Mouse (Mus musculus) adrenal gland (tissue): ENCODE results near the gene Wdr75.

Experiments
- intact Hi-C: fragments of 180-260 bp; cut with DNase I; formaldehyde crosslinking; loops from one replicate; pipeline ENCODE4 v1.15.1; 2025
- long read RNA-seq, 2 experiments: library from polyadenylated mRNA; unstranded; transcript quantifications; one replicate each; pipeline ENCODE4 v2.0.0; 2020; ENCODE audit warnings: borderline replicate concordance in 1 of 2; ENCODE audit not compliant: insufficient replicate concordance in 1 of 2

The Wdr75 gene
- long read RNA-seq, experiment 1, transcript Wdr75-201 (21 exons, 2,953 nt), result major isoform, 6 of 17 reads
- long read RNA-seq, experiment 1, partial matches to known transcripts, result 11 of 17 reads
- long read RNA-seq, experiment 1, other reads (novel, unspliced or antisense), result 0 of 17 reads
- long read RNA-seq, experiment 2, transcript Wdr75-201 (21 exons, 2,953 nt), result major isoform, 15 of 34 reads
- long read RNA-seq, experiment 2, partial matches to known transcripts, result 18 of 34 reads
- long read RNA-seq, experiment 2, other reads (novel, unspliced or antisense), result 1 of 34 reads

- intact Hi-C loops, result no loop called here
Measured at GRCm38 (mm10) chr1:45794969-45795908, at the start of gene Wdr75. Gene Wdr75 (plus strand): TSS chr1:45795166.

- intact Hi-C loops, result no loop called here
Measured at GRCm38 (mm10) chr1:45755902-45756301, 39.1 kb upstream of the Wdr75 start.

GRCm38 (mm10) chr1:45756707-45757106 lies 38.3 kb upstream of the Wdr75 start:
- intact Hi-C loops, result no loop called here

- intact Hi-C loops, result no loop called here
Measured at GRCm38 (mm10) chr1:45758011-45758410, 37.0 kb upstream of the Wdr75 start.

DNA sequence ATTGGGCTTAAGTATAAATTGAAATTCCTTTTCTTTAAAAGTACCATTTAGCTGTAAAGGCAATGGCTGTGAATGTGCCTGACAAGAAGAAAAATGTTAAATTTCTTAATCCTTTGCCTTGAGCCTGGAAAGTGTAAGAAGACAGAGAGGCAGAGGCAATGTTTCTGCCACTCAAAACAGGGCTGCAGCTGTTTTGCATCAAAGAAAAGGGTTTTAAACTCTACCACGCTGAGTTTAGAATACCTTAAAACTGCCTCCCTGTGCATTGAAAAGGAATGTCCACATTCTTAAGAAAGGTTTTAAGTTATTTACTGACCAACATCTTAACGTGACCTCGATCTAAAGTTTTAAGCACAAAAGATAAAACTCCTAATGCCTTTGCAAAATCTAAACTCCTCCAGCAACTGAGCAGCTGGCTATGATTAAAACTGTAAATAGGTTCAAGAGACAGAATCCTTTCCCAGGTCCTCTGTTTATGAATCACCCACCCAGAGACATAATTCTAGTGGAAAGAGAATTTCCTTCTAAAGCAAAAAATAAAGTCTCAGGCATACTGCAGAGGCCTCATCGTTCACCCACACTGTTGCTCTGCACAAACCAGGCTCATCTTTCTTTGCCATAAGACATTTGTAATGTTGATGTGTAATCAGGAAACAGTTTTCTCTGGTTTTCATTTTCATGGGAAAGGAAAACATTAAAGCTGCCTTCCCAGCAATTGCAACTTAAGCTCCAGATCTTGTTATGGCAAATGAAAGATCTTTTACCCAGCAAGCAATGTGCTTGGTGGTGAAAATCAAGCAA lies 34.1 kb upstream of the Wdr75 start:
- intact Hi-C loops, result loop anchor here (10.0 kb wide), 1 partner anchor 136 kb away; no protein-coding TSS in a partner anchor

- intact Hi-C loops, result loop anchor here (10.0 kb wide), 1 partner anchor 137 kb away; no protein-coding TSS in a partner anchor
Measured at GRCm38 (mm10) chr1:45761468-45761795, 33.5 kb upstream of the Wdr75 start.

DNA sequence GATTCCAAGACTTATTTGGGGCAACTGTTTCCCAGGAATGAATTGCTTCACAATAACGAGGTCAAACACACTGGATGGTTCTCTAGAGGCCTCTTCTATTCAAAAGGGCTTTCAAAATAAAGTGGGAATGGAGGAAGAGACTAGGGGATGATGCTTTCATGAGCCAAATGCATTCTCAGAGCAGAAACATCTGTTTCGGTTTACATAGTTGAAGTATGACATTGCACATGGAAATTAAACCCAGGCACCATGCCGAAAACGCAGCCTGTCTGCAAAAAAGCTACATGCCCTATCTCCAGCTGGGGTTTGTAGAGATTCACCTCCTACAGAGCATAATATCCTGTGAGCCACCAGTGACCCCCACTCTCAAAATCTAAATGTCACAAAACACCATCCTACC lies 29.3 kb upstream of the Wdr75 start:
- intact Hi-C loops, result loop anchor here (2.0 to 10.0 kb wide), 4 partner anchors 141 to 1538 kb away; no protein-coding TSS in a partner anchor

DNA sequence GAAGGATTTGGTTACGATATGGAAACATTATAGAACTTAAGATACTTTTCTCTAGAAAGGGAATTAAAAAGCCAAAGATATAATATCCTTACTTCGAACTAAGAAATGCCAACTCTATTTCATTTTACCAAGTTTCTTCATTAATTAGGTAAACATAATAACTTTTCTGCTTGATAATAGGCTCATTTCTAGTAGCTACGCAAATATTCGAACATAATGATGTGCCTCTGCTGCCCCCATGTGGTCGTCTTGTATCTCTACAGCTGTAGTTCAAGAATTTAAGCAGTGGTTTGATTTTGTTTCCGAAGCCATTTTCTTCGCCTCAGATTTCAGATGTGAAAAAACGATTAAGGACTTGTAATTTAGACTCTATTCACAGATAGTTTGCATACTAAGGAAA lies 28.8 kb upstream of the Wdr75 start:
- intact Hi-C loops, result loop anchor here (2.0 to 10.0 kb wide), 4 partner anchors 141 to 1539 kb away; no protein-coding TSS in a partner anchor

DNA sequence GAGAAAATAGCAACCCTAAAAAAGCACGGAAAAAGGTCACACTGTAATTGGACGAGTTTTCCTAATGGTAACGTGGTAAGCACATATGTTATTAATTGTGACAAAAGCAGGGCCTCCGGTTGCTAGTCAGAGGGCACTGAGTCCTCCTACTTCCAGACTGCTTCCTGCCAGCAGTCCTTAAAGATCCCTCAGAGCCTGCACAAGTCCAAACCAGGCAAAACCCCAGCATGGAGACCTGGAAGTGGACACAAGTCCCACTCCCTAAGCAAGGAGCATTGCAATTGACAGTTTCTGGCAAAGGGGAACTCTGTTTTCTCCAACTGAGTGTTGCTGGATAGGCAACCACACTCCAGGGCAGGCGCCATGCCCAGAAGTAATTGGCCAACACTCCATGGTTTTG lies 27.4 kb upstream of the Wdr75 start:
- intact Hi-C loops, result loop anchor here (2.0 to 10.0 kb wide), 4 partner anchors 143 to 1540 kb away; no protein-coding TSS in a partner anchor

DNA sequence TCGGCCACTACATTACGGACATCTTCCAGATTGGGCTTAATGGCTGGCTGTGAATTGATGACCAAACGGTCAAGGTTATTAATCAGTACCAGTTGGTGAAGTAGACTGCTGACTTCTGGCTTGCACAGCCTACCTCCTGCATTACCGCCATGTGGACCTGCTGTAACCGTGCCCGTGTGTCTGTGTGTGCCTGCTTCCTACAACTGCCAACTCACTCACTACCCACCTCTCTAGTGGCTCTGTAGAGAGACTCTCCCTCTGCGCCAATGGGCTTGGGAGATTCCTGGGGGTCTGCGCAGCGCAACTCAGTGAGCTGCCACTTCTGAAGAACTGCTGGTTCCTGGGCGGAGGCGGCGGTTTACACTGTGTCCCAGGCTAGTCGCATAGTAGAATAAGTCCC lies 25.6 kb upstream of the Wdr75 start:
- intact Hi-C loops, result loop anchor here (5.0 to 10.0 kb wide), 3 partner anchors 145 to 1542 kb away; no protein-coding TSS in a partner anchor

DNA sequence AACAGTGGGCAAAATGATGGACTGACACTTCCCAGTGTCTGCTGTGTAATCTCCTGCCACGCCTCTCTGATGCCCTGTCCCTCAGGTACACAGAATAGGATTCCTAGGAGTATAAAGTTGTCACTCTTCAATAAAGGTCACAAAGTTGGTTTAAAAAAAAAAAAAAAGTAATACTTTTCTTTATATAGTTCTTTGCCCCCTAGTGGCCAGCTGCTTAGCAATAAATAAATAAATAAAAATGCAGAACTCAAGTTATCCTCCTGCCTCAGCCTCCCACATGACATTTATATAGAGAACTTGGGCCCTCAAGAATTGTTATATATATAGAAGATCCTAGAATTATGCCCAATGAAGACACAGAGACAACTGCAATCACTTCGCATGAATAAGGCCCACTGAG lies 24.9 kb upstream of the Wdr75 start:
- intact Hi-C loops, result no loop called here

GRCm38 (mm10) chr1:45780606-45781288 lies 14.2 kb upstream of the Wdr75 start:
- intact Hi-C loops, result no loop called here

GRCm38 (mm10) chr1:45816889-45817288 lies 21.9 kb downstream of the Wdr75 start:
- intact Hi-C loops, result no loop called here

- intact Hi-C loops, result loop anchor here (2.0 kb wide), 1 partner anchor 204 kb away; no protein-coding TSS in a partner anchor
Measured at GRCm38 (mm10) chr1:45818564-45818963, 23.6 kb downstream of the Wdr75 start.

- intact Hi-C loops, result loop anchor here (2.0 to 5.0 kb wide), 2 partner anchors 103 to 124 kb away; partner anchors contain the start of gene Slc40a1
Measured at GRCm38 (mm10) chr1:45824441-45824840, 29.5 kb downstream of the Wdr75 start.

DNA sequence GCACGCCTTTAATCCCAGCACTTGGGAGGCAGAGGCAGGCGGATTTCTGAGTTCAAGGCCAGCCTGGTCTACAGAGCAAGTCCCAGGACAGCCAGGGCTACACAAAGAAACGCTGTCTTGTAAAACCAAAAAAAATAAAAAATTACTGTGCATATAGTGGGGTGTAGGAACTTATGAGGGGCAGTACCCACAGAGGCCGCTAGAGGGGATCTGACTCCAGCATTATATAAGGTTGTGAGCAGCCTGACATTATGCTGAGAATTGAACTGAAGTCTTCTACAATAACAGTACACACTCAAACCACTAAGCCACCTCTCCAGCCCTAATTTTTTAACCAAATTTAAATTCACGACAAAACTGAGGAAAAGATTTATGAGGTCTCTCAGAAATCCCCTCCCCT lies 30.2 kb downstream of the Wdr75 start:
- intact Hi-C loops, result loop anchor here (2.0 kb wide), 1 partner anchor 124 kb away; no protein-coding TSS in a partner anchor

GRCm38 (mm10) chr1:45825630-45826029 lies 30.7 kb downstream of the Wdr75 start:
- intact Hi-C loops, result loop anchor here (2.0 kb wide), 1 partner anchor 123 kb away; no protein-coding TSS in a partner anchor

DNA sequence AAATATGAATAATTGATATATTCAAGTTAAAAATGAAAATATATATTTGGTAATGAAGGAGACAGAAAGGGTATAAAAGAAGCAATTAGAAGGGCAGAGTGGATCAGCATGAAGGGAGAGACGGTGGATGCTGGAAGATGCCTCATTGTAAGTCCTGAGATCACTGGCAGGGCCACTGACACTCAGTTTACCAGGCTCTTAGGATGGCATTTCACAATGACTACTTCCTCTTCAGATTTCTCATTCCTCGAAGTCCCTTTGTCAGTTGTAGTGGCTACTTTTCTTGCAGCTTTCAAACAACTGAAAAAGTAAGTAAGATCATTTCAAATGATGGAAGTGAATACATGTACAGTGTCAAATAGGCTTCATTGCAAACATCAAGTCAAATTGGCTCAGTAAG lies 31.2 kb downstream of the Wdr75 start:
- intact Hi-C loops, result no loop called here

DNA sequence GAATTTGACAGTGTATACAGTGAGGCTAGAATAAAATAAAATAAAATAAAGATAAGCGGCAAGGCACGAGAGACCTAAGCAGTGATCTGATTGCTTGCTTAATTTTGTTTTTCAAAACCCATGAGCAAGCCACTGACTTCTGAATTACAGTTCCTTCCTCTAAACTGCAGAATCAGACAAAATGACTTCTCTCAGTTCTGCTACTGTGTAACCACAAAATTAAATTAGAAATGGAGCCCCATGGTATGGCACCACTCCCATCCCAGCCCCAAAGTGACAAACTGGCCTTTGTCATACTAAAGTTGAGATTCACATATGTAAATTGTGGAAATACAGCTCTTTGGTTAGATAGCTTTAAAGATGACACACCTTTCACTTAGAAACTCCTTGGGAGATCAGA lies 31.8 kb downstream of the Wdr75 start:
- intact Hi-C loops, result no loop called here

GRCm38 (mm10) chr1:45830453-45831206 lies 35.7 kb downstream of the Wdr75 start:
- intact Hi-C loops, result no loop called here
